Mouse (Mus musculus): Measurements from ENCODE around the gene Parp8.

The Parp8 gene

DNA sequence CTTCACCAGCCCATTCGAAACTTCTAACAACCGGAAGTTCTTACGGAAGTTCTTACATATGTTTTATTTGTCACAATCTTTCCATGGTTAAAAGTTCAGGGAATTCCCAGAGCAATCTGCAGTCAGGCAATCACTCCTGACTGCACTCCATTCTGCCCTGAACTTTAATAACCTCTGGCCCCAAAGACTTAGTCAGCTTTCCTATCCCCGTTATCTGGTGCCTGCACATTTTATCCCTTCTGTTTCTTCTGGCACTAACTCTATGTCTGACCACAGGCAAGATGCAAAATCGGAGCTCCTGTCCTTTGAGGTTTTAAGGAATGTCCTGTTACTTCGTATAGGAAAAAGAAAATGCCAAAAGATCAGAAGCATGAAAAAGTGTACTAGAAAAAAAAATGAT, 4.7 kb downstream of the Parp8 start:
- intact Hi-C loops (cut with DNase I): no loop called here

- intact Hi-C loops (cut with DNase I): no loop called here
Measured at GRCm38 (mm10) chr13:117018676-117019075, 6.7 kb downstream of the Parp8 start.

DNA sequence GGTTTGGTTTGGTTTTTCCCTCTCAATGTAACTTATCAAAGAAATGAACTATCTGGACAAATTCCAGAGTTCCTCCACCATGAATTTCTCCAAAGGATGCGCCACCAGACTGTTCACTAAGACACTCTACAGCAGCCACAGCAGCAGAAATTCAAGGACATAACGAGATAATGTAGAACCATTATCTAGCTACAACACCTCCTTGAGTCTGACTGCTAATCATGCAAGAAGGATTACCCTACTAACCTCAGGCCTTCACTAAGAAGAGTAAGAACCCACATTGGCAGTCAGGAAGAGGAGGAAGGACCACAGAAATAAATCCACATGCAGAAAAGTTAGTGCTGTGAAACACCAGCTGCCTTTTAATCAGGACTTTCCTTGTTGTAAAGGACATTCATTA, 11.8 kb downstream of the Parp8 start:
- intact Hi-C loops (cut with DNase I): no loop called here

- intact Hi-C loops (cut with DNase I): no loop called here
Measured at GRCm38 (mm10) chr13:117012031-117012430, 13.3 kb downstream of the Parp8 start.

- intact Hi-C loops (cut with DNase I): no loop called here
Measured at GRCm38 (mm10) chr13:117010143-117010542, 15.2 kb downstream of the Parp8 start.

DNA sequence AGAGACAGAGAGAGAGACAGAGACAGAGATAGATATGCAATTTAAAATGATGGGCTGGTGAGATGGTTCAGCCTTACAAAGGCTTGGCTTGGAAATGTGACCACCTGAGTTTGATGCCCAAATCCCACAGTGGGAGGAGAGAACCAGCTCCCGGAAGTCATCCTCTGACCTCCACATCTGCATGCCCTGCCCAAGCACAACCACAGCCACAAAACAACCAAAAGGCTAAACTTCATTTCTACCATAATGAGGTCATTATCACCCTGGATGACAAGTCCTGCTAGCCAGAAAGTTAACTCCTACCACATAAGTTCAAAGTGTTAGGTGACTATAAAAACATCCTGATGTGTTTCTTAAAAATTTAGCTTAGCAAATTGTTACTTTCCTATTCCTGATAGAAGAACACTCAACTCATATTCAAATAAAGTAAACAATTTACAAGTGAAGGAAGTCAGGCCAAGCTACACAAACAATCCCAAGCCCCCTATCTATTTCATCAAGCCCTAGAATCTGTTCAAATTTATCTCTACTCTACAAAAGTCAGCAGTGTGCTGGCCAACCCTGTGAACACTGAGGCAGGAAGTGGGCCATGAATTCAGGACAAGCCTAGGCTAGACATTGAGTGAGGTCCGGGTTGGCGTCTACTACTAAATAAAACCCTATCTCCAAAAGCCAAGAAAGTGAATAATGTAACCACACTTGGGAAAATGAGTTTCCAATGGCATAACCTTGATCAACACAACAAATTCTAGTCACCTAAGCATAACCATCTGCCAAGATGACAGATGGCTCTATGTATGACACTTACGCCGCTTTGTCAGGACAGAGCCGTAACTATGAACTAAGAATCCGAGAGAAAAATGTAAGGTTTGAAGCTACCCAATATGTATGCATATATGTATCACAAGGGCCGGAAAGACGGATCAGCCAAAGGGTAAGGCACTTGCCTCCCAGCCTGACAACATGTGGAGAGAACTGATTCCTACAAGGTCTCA, 17.0 kb downstream of the Parp8 start:
- intact Hi-C loops (cut with DNase I): no loop called here

DNA sequence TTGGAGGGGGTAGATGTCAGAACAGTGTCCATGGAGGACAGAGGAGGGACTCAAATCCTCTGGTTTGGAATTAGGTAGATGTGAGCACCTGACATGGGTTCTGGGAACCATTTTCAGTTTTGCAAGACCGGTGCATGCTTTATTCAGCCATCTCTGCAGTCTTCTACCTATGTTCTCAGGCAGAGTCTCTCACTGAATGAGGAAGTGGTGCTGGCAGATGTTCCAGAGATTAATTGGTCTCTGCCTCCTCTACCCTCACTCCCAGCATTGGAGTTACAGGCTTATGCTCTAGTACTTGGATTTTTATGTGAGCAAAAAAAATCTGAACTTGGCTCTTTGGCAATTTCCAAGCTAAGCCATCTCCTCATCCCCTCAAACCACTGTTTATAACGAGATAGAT, 17.8 kb downstream of the Parp8 start:
- intact Hi-C loops (cut with DNase I): no loop called here

- intact Hi-C loops (cut with DNase I): no loop called here
Measured at GRCm38 (mm10) chr13:117006638-117007037, 18.7 kb downstream of the Parp8 start.

DNA sequence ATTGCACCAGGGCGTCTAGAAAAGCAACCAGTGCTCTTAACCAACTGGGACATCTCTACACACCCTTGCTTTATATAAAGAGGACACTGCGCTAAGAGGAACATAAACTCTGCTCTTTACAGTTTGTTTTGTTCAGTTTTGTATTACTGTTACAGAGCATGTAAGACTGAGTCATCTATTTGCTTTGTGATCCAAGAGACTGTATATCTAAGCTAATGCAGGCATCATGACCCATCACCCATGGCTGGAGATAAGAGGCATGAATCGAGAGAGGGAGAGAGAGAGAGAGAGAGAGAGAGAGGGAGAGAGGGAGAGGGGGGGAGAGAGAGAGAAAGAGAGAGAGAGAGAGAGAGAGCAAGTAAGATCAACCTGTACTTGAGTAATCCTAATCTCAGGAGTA, 24.8 kb downstream of the Parp8 start:
- intact Hi-C loops (cut with DNase I): no loop called here

- intact Hi-C loops (cut with DNase I): no loop called here
Measured at GRCm38 (mm10) chr13:116991560-116991959, 33.8 kb downstream of the Parp8 start.

DNA sequence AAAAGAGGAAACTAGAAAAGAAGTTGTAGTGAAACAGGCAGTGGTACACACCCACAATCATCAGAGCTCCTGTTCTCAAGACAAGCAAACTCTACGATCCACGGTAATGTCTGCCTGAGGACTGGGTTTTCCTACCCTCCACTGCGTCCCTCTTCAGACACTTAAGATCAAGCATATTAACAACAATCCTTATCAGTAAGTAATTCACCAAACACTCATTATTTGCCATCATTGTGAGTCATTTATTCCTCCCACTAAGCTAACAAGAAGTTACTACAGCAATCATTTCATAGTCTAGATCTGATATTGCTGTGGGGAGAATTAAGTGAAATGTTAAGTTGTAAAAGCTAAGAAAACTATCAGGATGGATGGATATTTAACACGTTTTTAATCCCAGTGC, 35.0 kb downstream of the Parp8 start:
- intact Hi-C loops (cut with DNase I): no loop called here

DNA sequence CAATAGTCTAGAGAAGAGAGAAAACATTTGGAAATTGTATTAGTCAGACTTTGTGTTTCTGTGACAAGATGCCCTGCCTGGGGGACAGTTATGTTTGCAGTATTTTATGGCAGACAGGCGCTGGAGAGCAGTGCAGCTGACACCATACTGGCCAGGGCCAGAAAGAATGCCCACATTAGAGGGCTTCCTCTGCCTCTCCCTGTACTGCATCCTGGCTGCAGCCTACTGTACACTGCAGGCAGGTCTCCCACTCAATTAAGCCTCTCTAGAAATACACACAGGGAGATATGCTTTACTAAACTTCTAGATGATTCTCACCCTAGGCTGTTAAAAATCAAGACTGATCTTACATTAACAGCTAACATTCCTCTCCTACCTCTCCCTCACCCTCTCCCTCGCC, 36.6 kb downstream of the Parp8 start:
- intact Hi-C loops (cut with DNase I): no loop called here

- intact Hi-C loops (cut with DNase I): no loop called here
Measured at GRCm38 (mm10) chr13:116988208-116988607, 37.1 kb downstream of the Parp8 start.

GRCm38 (mm10) chr13:116987284-116987683, 38.1 kb downstream of the Parp8 start:
- intact Hi-C loops (cut with DNase I): no loop called here

- intact Hi-C loops (cut with DNase I): no loop called here
Measured at GRCm38 (mm10) chr13:116986658-116987057, 38.7 kb downstream of the Parp8 start.

DNA sequence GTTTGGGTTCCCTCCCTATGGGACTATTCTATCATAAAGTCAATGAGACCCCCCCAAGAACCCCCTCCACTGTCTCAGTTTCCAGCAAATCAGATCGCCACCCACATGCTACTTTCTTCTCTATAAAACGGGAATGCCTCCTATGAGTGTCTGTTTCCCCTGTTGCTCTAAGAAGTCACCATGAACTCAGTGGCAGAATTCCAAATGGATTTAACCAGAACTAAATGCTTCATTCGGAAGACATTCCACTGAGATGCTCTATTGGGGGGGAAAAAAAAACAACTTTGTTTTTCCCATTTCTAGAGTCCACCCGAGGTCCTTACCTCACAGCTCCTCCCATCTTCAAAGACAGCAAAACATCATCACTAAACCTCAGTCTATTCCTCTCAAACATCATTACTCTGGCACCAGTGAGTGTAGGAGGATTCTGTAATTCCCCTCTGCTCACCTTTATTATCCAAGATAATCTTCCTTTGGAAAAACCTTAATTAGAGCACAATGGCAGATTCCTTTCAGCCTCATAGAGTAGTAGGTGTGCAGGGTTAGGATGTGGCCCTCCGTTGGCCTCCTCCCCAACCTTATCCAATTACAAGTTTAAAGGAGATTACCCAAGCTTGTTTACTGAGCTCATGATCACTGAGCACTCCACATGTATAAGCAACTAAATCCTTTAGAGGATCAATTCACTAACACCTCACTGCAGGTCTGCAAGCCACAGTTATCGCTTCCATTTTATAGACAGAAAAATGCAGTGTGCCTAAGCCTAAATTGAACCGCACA, 51.1 kb downstream of the Parp8 start:
- intact Hi-C loops (cut with DNase I): no loop called here

DNA sequence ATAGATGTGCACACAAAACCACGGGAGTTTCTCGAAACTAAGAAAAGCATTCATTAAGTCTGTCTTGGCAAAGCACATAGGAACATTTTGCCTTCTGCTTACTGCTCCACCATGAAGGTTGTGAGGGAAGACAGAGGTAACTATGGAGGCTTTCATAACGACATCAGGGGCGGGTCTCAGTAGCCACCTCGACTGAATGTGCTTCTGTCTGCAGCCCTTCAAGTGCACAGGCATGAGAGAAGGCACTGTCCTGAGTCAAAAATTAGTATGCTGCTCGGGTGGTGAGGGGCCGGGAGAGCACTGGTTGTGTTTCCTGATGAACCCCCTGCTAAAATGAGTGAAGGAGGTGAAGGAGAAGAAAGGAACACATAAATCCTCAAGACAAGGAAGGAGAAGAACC, 51.8 kb downstream of the Parp8 start:
- intact Hi-C loops (cut with DNase I): no loop called here

GRCm38 (mm10) chr13:116972036-116972611, 53.2 kb downstream of the Parp8 start:
- intact Hi-C loops (cut with DNase I): no loop called here

DNA sequence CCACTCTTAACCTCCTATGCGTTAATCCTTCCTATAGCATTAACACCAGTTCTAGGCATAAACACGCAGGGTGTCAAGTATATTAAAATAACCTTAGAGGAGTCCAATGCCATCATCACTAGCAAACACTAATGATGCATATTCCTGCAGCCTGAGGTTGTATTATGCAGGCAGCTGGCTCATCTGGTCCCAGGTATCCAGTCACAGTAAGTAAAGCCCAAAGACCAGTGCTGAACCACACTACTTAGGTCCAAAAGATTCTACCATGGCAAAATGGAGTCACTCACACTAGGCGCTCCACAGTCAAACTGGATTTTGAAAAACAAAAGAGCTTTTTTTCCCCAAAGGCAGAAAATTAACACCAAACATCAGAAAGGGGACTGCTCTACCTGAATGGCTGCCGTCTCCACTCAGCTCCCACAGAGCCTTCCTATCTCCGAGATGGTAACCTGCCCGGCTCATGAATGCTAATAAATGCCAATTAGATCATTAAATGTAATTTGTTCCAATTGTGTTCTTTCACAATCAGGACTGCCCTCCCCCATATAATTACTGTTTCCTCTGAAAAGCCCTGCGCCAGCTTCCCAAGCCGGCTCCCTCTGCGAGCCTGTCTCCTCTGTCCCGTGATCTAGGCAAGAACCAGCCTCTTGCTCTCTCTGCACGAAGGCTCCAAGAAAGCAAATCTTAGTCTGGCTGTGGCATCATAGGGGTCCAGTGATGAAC, 54.5 kb downstream of the Parp8 start:
- intact Hi-C loops (cut with DNase I): no loop called here

GRCm38 (mm10) chr13:116969650-116970049, 55.7 kb downstream of the Parp8 start:
- intact Hi-C loops (cut with DNase I): no loop called here

DNA sequence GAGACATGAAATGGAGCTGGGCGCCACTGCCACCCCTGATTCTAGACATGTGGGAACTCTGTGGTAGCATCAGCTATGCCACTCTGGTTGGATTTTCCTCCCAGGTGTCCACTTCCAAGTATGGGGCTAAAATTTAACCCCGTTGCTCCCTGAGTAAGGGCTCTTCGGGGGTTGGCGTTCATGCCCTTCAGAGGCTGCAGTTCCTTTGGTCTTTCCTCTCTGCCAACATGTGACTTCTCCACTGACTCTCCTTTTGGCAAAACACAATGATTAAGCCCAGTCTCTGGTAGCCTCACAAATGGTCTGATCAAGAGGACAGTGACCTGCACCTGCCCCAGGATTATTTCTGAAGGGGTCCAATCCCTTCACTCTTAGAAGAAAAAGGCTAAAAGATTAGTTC, 56.4 kb downstream of the Parp8 start:
- intact Hi-C loops (cut with DNase I): no loop called here

Measured in adrenal gland (tissue).